Mouse (Mus musculus): Measurements from ENCODE around the gene Rhobtb1.

Rhobtb1 gene

DNA sequence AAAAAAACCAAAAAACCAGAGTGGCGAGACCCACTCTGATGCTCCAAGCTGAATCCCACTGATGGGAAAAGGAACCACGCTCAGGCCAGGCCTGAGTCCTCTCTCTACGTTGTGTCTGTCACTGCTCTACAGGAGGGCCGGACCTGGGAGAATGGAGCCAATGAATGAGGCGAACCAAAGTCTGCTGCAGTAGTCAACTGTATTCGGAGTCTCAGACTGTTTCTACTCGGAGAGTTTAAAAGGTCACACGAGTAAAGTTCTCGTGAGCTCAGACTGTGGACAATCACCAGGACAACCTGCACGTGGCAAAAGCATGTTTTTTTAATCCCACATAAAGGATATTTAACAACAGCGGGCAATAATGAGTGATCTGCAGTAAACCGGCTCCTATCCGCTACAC lies 172.8 kb downstream of the Rhobtb1 start:
- no peak for DNase-seq (ENCODE audit: low read depth, low spot score)

DNA sequence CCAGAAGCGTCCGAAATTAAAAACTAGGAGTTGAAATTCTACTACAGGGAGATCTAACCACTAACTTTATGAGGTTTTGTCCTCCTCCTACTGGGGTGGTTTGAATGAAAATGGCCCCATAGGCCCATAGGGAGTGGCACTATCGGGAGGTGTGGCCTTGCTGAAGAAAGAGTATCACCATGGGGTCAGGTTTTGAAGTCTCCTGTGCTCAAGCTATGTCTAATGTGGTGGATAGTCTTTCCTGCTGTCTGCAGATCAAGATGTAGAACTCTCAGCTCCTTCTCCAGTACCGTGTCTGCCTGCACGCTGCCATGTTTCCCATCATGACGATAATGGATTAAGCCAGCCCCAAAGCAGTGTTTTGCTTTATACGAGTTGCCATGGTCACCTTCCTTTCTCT lies 173.6 kb downstream of the Rhobtb1 start:
- DNase-seq (ENCODE audit: low read depth, low spot score), result no peak

DNA sequence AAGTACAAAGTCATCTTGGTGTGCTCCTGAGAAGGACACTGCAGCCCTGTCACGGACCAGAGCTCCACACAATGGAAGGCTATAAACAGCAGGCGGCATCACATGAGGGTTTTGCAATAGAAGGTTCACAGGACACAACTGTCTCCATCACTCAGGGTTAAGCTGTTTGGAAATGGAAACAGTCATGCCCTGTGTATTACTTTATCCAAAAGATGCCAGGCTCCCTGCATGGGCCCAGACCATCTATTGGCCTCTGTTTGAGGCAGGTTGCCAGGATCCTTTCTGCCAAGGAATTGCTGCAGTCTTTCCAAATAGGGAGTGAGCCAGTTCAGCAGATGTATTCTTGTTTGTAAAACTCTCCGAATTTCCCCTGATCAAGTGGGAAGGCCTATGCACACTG lies 175.2 kb downstream of the Rhobtb1 start:
- DNase-seq (ENCODE audit: low read depth, low spot score), result no peak

DNA sequence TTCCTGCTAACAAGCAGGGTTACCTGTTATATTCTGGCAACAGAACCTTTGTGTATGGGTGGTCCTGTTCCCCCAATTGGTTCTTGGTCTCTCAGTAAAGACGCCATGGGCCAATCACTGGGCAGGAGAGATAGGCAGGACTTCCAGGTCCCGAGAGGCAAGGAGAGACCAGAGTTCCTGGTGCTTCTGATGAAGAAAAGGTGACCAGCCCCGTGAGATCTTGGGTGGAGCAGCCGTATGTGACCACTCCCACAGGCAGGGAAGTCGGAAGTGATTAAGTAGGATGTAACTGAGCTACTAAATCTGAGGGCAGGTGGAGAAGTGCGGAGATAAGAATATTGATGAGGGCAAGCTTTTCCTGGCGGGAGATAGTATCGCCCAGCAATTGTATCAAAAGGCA lies 176.1 kb downstream of the Rhobtb1 start:
- no peak for DNase-seq (ENCODE audit: low read depth, low spot score)

DNA sequence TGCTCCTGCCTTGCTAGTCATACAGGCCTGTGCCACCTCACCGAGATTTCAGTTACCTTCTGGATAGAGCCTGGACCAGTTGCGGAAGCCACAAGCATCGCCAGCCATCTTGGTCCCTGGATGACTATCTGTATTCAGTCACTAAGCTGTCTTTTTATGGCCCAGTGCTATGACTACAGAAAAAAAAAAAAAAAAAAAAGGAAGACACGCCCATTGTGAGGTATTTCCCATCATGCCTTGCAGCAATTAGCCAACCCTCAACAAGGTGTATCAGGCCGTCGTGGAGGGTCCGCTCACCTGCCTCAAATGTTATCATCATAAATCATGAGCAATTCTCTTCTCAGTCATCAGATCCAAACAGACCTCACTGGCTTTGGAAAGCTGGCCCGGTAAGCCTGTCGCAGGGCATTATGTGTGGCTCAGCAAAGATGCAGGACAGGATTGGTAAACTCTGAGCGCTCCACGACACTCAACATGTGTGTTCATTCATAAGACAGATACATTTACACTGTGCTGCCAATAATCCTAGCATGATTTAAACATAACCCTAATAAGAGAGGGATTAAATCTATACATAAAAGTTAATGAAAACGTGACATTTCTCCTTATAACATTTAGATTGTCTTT lies 176.9 kb downstream of the Rhobtb1 start:
- DNase-seq (ENCODE audit: low read depth, low spot score), result no peak

DNA sequence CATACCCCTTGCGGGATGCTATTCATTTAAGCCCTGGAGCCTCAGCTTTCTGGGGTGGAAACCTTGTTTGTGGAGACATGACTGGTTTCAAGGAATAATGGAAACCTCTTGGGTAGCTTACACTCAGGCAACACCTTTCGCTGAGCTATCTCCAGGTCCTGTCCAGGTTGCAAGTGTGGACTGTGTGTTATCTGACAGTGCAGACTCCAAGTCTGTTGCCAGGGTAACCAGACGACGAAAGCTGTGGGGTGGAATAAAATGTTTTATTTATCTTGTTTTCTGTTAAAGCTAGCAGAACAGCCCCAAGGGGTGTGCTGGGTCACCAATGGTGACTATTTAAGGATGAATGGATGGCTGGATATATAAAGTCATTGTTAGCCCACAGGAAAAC lies 177.4 kb downstream of the Rhobtb1 start:
- DNase-seq (ENCODE audit: low read depth, low spot score), result no peak

DNA sequence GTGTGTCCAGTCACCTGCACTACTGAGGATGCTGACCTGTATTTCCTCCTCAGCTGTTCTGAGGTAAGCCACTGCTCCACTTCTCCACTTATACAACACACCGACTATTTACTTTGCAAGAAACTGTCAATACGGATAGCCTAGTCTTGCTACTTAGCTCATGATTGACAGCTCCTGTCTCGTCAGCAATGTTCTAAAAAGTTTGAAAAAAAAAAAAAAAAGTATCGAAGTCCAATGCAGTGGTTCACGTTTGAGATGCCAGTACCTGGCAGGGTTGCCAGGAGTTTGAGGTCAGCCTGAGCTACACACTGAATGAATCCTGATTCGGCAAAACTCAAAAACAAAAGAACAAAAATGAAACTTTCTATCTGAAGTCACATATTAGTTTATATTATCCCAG lies 180.0 kb downstream of the Rhobtb1 start:
- DNase-seq (ENCODE audit: low read depth, low spot score), result no peak

DNA sequence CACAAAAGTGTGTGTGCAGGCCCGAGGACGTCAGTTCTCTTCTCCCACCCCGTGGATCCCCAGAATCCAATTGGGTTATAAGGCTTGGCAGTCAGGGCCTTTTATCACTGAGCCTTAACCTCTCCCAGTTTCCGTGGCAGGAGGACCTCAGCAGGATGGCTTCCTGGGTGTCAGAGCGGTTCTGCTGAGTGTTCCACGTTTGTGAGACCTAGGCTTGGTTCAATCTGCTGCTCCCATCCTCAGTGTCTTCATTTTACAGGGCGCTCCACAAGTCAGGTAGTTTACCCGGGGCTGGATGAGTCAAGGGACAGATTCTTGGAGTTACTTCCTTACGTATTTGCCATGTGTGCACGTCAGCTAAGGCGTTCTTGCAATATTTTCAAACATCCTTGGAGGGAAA lies 182.0 kb downstream of the Rhobtb1 start:
- no peak for DNase-seq (ENCODE audit: low read depth, low spot score)

DNA sequence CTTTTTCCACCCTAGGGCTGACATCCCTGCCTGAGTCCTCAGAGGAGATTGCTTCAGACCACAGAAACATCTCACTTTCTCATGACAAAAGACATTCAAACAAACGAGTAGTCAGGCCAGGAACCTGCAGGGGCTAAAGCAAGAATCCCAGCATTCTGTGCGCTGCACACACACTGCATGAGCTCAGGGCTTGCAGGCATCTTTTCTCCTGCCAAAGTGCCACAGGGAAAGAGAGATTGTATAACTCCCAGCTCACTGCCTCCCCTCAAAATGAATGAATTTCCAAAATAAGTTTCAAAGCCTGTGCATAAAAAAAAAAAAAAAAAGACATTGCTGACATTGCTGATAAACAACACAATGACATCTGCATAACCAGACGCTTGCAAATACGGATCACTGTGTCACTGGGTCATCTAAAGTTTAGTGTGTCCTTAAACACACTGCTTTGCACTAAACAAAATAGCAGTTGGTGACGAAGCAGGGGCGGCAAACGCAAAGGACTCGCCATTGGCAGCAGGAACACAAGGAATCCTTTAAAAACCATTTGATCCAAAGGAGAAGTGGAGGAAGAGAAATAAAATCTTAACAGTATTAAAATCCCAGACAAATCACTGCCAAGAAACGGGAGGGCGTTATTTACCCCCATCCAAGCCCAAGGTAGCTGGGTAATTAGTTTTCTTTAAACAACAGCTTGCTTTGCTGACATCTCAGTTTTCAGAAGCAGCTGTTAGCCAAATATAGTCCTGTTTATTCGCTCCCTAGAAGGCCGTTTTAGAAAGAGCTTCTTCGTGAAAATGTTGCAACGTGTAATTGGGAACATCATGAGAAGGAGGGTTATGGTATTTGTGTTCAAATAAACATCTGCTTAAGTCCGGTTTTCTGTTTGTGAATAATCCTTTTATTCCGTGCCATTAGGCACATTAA lies 183.3 kb downstream of the Rhobtb1 start:
- DNase-seq (ENCODE audit: low read depth, low spot score), result no peak

DNA sequence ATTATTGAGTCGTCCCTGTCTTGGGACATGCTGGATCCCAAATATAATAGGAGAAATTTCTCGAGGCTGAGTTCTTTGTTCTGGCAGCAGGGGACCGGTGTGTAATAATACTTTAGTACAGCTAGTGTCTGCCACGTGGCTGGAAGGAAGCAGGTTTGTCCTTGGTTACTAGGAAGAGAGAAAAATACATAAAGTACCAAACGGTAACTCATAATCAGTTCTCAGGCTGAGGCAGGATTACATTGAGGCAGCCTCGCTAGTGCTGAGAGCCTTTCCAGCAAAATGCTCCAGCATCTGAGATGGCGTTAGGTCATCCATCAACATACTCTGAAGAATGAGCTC lies 183.9 kb downstream of the Rhobtb1 start:
- DNase-seq (ENCODE audit: low read depth, low spot score), result no peak

DNA sequence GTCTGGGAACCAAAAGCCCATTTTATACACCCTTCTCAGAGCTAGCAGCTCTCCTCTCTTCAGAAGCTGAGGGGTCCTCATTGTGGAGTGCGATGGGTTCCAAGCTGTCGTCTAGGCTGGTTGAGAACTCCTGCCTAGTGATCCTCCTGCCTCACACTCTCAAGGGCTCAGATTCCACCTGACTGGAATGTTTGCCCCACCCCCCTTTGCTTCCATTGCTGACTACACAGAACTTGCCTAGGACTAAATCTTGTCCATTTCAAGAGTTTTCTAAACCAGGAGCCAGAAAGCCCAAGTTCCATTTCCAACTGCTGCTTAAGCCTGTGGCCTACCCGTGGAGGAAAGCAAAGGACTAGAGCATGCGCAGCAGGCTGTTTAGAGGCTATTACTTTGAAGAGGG lies 184.4 kb downstream of the Rhobtb1 start:
- no peak for DNase-seq (ENCODE audit: low read depth, low spot score)

DNA sequence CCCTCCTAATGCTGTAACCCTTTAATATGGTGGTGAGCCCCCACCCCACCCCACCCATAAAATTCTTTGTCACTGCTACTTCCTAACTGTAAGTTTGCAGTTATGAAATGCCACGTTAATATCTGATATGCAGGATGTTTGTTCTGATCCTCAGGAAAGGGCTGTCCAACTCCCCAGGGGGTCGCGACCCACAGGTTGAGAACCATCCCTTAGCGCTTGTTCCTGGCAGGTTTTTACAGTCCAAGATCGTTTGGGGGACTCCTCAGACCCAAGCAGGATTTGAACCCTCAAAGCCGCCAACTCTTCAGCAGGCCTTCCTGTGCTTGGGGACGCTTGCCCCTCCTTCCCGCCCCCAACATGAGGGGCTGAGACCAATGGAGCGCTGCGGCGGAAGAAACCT lies 185.0 kb downstream of the Rhobtb1 start:
- DNase-seq (ENCODE audit: low read depth, low spot score), result no peak

DNA sequence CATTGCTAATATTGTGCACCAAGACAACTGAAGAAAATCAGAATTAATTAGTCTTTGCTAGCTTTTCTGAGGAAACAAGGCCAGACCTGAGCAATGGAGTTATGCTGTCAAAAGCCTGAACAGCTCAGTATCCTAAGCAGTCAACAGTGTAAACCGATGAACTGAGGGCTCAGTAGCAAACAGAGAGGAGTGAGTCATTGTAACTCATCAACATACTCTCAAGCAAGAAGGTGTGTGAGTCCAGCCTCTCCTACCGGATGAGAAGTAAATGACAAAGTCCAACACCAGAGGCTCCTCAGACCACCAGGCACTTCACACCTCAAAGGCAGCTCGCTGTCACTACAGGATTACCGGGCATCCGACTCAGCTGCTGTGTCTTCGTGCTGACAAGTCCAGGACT lies 188.8 kb downstream of the Rhobtb1 start:
- no peak for DNase-seq (ENCODE audit: low read depth, low spot score)
